Mouse (Mus musculus) kidney, postnatal 0 days (tissue): ENCODE results near the gene Ryr2. TPM values are rescaled to one million over a fixed set of nuclear protein-coding genes. Genes with fewer than 3 reads are reported as not detected.
A peak's percentile ranks its signal among the peaks of the same experiment; 100 is the strongest.
"Not testable (repeated sequence)": the region's sequence is repeated elsewhere in the genome, so short reads cannot be mapped to it uniquely, and the experiment has no call there.

Source experiments
- ATAC-seq: fragments of 200-750 bp; cut with Nextera tagmentation; replicated peaks from 2 replicates; pipeline ENCODE4 v1.8.0; 2017; ENCODE audit warnings: low read depth, moderate number of reproducible peaks, moderate TSS enrichment, moderate library complexity; ENCODE audit not compliant: low FRiP score
- DNase-seq: peaks from one replicate; pipeline ENCODE4 v3.0.0-alpha.2; 2016; ENCODE audit warnings: low spot score
- H3K27ac ChIP-seq: fragments of 300-500 bp; sonication (generic); 2 replicates; pipeline ENCODE4 v1.5.1; 2014; ENCODE audit warnings: mild to moderate bottlenecking
- H3K27me3 ChIP-seq: fragments of 300-500 bp; sonication (generic); 2 replicates; pipeline ENCODE4 v1.6.1; 2014; ENCODE audit warnings: low read length, mixed read lengths; ENCODE audit not compliant: insufficient read depth
- H3K36me3 ChIP-seq: fragments of 300-500 bp; sonication (generic); 2 replicates; pipeline ENCODE4 v1.6.1; 2014; ENCODE audit warnings: low read length, mixed read lengths; ENCODE audit not compliant: insufficient read depth
- H3K4me1 ChIP-seq: fragments of 300-500 bp; sonication (generic); replicated peaks from 2 replicates; pipeline ENCODE4 v1.6.1; 2014; ENCODE audit warnings: antibody characterized with exemption, low read length, mixed read lengths; ENCODE audit not compliant: insufficient read depth
- H3K4me2 ChIP-seq: fragments of 300-500 bp; sonication (generic); 2 replicates; pipeline ENCODE4 v1.6.1; 2014; ENCODE audit warnings: mild to moderate bottlenecking, low read length, moderate library complexity, mixed read lengths
- H3K4me3 ChIP-seq: fragments of 300-500 bp; sonication (generic); replicated peaks from 2 replicates; pipeline ENCODE4 v1.5.1; 2014; ENCODE audit warnings: low read depth, low read length
- H3K9ac ChIP-seq: fragments of 300-500 bp; sonication (generic); 2 replicates; pipeline ENCODE4 v1.6.1; 2014; ENCODE audit warnings: low read depth, low read length
- H3K9me3 ChIP-seq: fragments of 300-500 bp; sonication (generic); replicated peaks from 2 replicates; pipeline ENCODE4 v1.6.1; 2016; ENCODE audit warnings: low read length, inconsistent platforms, mixed read lengths
- CTCF ChIP-seq: IDR thresholded peaks from 2 replicates; pipeline ENCODE4 v1.5.1; 2016; ENCODE audit warnings: antibody characterized with exemption, low read depth, mild to moderate bottlenecking, moderate library complexity
- WGBS: fragments of 180-500 bp; shearing (Covaris S2); extraction: QIAGEN DNeasy Blood & Tissue Kit; methylation state at CpG from one replicate; pipeline ENCODE4 v1.1.7; 2014; 5-methylcytosine and 5-hydroxymethylcytosine counted together
- polyA plus RNA-seq: library from polyadenylated mRNA; unstranded; fragments of >200 nt; fragmentation: Nextera tagmentation; extraction: Ambion mirVana; gene quantifications from 2 replicates; pipeline ENCODE4 v1.2.1, GENCODE M21; 2015

The Ryr2 gene
- polyA plus RNA-seq, 1 experiment from 2014 or later, result 0.09 TPM

GRCm38 (mm10) chr13:11837870-11838269 is 268.9 kb downstream of the Ryr2 start:
- no peak for DNase-seq
- 90% methylated on average over 3 of the region's 3 CpGs for WGBS

GRCm38 (mm10) chr13:11837152-11837551 is 269.6 kb downstream of the Ryr2 start:
- Histone ChIP-seq H3K36me3 (no peaks in the 10 kb centered on the region), H3K4me1 (no peaks in the 10 kb centered on the region), H3K4me3 (no peak overlapping the region), H3K9ac (no peak overlapping the region), H3K9me3 (no peaks in the 10 kb centered on the region), H3K27ac (no peak overlapping the region), H3K27me3 (no peaks in the 10 kb centered on the region), H3K4me2 (no peak overlapping the region)
- DNase-seq (no peak), ATAC-seq (no peak)
- 84% methylated on average over 4 of the region's 4 CpGs for WGBS
- no peak for TF ChIP-seq CTCF

More at GRCm38 (mm10) chr13:11837870-11838269, 268.9 kb downstream of the Ryr2 start:
- Histone ChIP-seq H3K9me3 (no peaks in the 10 kb centered on the region), H3K36me3 (no peaks in the 10 kb centered on the region), H3K27me3 (no peaks in the 10 kb centered on the region), H3K27ac (no peak overlapping the region), H3K4me1 (no peaks in the 10 kb centered on the region), H3K4me3 (no peak overlapping the region), H3K9ac (no peak overlapping the region), H3K4me2 (no peak overlapping the region)
- TF ChIP-seq CTCF, result no peak
- ATAC-seq, result no peak

DNA sequence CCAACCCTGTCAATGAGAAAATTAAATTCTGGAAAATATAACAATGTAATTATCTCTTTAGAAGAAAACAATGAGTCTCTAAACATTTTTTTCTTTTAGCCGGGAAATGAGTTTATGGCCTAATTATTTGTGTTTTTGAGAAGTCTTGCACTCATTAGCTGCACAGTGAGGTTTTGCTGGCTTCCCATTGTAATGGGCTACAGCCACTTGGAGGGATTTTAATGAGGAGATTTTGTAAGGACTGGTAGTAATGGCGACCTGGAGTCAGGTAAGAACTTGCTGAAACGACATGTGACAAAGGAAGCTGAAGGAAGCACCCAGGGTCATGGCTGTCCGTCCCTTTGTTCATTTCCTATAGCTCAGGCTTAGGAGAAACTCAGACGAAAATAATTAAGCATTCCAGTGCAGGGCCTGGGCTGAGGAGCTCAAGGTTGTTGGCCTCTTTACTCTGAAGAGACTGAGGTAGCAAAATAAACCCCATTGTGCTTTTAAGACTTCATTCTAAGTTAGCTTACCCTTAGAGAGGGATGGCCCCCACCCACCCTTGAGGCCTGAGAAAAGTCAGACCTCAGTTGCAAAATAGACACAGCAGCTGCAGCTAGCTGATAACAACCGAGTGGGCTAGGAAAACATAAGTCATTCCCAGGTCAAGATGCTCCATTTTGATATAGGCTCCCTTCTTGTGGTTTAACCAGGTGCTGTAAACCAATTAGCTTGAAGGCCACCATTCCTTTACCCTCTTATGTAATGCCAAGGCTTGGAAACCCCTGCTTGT is 270.3 kb downstream of the Ryr2 start:
- H3K9me3 ChIP-seq, result no peaks in the 10 kb centered on the region
- no peaks in the 10 kb centered on the region for H3K36me3 ChIP-seq
- no peaks in the 10 kb centered on the region for H3K27me3 ChIP-seq
- ATAC-seq (no peak), DNase-seq (no peak)
- H3K4me3 ChIP-seq, result no peak overlapping the region
- WGBS, result 59% methylated on average over 6 of the region's 6 CpGs
- H3K27ac ChIP-seq, result no peak overlapping the region
- H3K9ac ChIP-seq, result no peak overlapping the region
- TF ChIP-seq CTCF, result no peak
- no peaks in the 10 kb centered on the region for H3K4me1 ChIP-seq
- no peak overlapping the region for H3K4me2 ChIP-seq

DNA sequence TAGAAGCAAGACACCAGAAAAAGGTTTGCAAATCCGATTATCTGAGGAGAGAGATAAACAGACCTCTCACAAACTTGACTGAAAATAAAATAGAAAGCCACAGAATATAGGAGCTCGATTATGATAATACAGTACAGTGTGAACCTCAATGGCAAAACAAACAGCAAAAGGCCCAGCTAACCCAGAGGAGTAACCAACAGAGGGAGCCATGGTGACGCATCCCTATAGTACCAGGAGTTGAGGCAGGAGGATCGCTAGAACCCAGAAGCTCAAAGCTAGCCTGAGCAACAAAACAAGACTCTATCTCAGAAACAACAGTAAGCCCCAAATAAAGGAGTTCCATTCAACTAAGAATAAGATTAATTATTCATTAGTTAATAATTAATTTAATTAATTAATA is 275.5 kb downstream of the Ryr2 start:
- H3K36me3 ChIP-seq, result no peaks in the 10 kb centered on the region
- H3K27ac ChIP-seq, result no peak overlapping the region
- WGBS, result 85% methylated on average over 4 of the region's 4 CpGs

GRCm38 (mm10) chr13:11825563-11826226 is 281.1 kb downstream of the Ryr2 start:
- no peak overlapping the region for H3K4me3 ChIP-seq
- H3K4me1 ChIP-seq, result no peaks in the 10 kb centered on the region
- ATAC-seq, result no peak
- H3K36me3 ChIP-seq, result no peaks in the 10 kb centered on the region
- H3K27ac ChIP-seq, result no peak overlapping the region
- peak; percentile 20; the same call in 1 of the 2 replicates for TF ChIP-seq CTCF
- no peaks in the 10 kb centered on the region for H3K9me3 ChIP-seq
- DNase-seq, result no peak
- WGBS, result 87% methylated on average over 2 of the region's 2 CpGs
- H3K27me3 ChIP-seq, result no peaks in the 10 kb centered on the region
- H3K4me2 ChIP-seq, result no peak overlapping the region
- H3K9ac ChIP-seq, result no peak overlapping the region

More for the DNA sequence above, 275.5 kb downstream of the Ryr2 start:
- no peak for TF ChIP-seq CTCF
- H3K4me2 ChIP-seq, result no peak overlapping the region
- H3K9me3 ChIP-seq, result no peaks in the 10 kb centered on the region
- no peaks in the 10 kb centered on the region for H3K4me1 ChIP-seq
- no peak overlapping the region for H3K9ac ChIP-seq
- H3K27me3 ChIP-seq, result no peaks in the 10 kb centered on the region
- no peak overlapping the region for H3K4me3 ChIP-seq
- DNase-seq (no peak), ATAC-seq (no peak)

DNA sequence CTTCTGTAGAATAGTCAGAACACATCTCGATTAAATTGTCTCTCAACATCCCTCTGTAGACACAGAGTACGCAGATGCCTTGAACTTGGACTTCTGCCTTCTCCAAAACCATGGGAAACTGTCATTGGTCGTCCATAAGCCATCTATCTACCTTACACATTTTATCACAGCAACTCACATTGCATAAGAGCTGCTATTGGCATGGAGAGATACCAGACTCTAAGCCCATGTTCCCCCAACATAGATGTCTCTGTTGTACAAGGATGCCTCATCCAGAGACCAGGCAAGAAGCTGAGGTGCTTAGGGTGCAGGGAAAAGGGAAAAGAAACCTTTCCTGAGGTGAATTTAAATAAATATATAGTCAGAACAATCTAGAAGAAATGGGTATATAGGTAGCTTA is 288.0 kb downstream of the Ryr2 start:
- H3K27me3 ChIP-seq, result no peaks in the 10 kb centered on the region
- H3K9ac ChIP-seq, result no peak overlapping the region
- no peak overlapping the region for H3K27ac ChIP-seq
- H3K4me3 ChIP-seq, result no peak overlapping the region
- no peak for ATAC-seq
- H3K4me1 ChIP-seq, result no peaks in the 10 kb centered on the region
- WGBS, result 70% methylated on average over 3 of the region's 3 CpGs
- no peak for TF ChIP-seq CTCF
- no peak for DNase-seq
- no peaks in the 10 kb centered on the region for H3K9me3 ChIP-seq
- H3K4me2 ChIP-seq, result no peak overlapping the region
- H3K36me3 ChIP-seq, result no peaks in the 10 kb centered on the region

DNA sequence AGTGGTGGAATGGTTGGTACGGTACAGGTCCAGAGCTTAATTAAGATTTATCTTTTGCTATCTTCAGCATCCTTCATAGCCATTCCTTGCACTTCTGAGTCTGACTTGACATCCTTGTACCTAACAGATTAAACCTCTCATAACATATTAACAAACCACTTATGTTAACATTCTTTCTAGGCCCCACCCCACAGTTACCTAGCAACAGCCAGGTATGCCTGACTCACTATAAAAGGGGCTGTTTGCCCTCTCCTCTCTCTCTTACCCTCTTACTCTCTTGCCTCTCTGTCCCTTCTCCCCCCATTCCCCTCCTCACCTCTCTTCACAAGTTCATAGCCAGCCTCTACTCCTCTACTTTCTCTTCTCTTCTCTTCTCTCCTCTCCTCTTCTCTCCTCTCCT is 297.4 kb downstream of the Ryr2 start:
- not testable (repeated sequence) for H3K4me3 ChIP-seq, H3K9ac ChIP-seq, H3K27me3 ChIP-seq, DNase-seq, H3K36me3 ChIP-seq, ATAC-seq, H3K9me3 ChIP-seq, H3K27ac ChIP-seq, H3K4me2 ChIP-seq, H3K4me1 ChIP-seq
- 69% methylated on average over 1 of the region's 1 CpGs for WGBS
